Mouse (Mus musculus) large intestine, adult 2 months (tissue): ENCODE measurements at regions not wholly inside any gene's neighbourhood (a gene's known extent, or its start where the extent isn't known, plus 50 kb on each side); places are given as distances from the start of the nearest gene placed in this dataset.
"Not testable (repeated sequence)": the region's sequence is repeated elsewhere in the genome, so short reads cannot be mapped to it uniquely, and the experiment has no call there.

Source experiments
- DNase-seq: peaks from one replicate; pipeline ENCODE4 v3.0.0-alpha.2; 2012; ENCODE audit warnings: low read depth, low spot score
- WGBS: fragments of 180-500 bp; shearing (Covaris S2); methylation state at CpG from one replicate; pipeline ENCODE4 v1.1.7; 2018; 5-methylcytosine and 5-hydroxymethylcytosine counted together

- WGBS: 61% methylated on average over 4 of the region's 4 CpGs
- DNase-seq: not testable (repeated sequence)
Observed at GRCm38 (mm10) chrX:50604995-50605394, 176.7 kb upstream of the Olfr1324 start.

- WGBS: 57% methylated on average over 3 of the region's 3 CpGs
- DNase-seq: not testable (repeated sequence)
Observed at GRCm38 (mm10) chrX:50602881-50603280, 174.6 kb upstream of the Olfr1324 start.

GRCm38 (mm10) chrX:50602461-50602875 is 174.2 kb upstream of the Olfr1324 start:
- WGBS: 72% methylated on average over 9 of the region's 9 CpGs

GRCm38 (mm10) chrX:50600262-50600661 is 172.0 kb upstream of the Olfr1324 start:
- not testable (repeated sequence) for DNase-seq
- 63% methylated on average over 3 of the region's 3 CpGs for WGBS

More at GRCm38 (mm10) chrX:50602461-50602875, 174.2 kb upstream of the Olfr1324 start:
- not testable (repeated sequence) for DNase-seq

GRCm38 (mm10) chrX:50599780-50600179 is 171.5 kb upstream of the Olfr1324 start:
- WGBS: 63% methylated on average over 4 of the region's 4 CpGs
- no peak for DNase-seq

GRCm38 (mm10) chrX:50597626-50598025 is 169.3 kb upstream of the Olfr1324 start:
- WGBS: 78% methylated on average over 3 of the region's 3 CpGs
- DNase-seq: not testable (repeated sequence)

GRCm38 (mm10) chrX:50597105-50597504 is 168.8 kb upstream of the Olfr1324 start:
- WGBS: 75% methylated on average over 6 of the region's 6 CpGs
- DNase-seq: no peak

GRCm38 (mm10) chrX:50594976-50595375 is 166.7 kb upstream of the Olfr1324 start:
- WGBS: 87% methylated on average over 4 of the region's 4 CpGs
- not testable (repeated sequence) for DNase-seq

GRCm38 (mm10) chrX:50591477-50591876 is 163.2 kb upstream of the Olfr1324 start:
- 78% methylated on average over 4 of the region's 4 CpGs for WGBS
- DNase-seq: no peak

- WGBS: 62% methylated on average over 8 of the region's 8 CpGs
- no peak for DNase-seq
Observed at GRCm38 (mm10) chrX:50590673-50591341, 162.5 kb upstream of the Olfr1324 start.

- no peak for DNase-seq
- WGBS: 92% methylated on average over 6 of the region's 6 CpGs
Observed at GRCm38 (mm10) chrX:50588892-50589291, 160.6 kb upstream of the Olfr1324 start.

- DNase-seq: no peak
- WGBS: 75% methylated on average over 12 of the region's 12 CpGs
Observed at GRCm38 (mm10) chrX:50583741-50584580, 155.7 kb upstream of the Olfr1324 start.

GRCm38 (mm10) chrX:50580200-50580599 is 151.9 kb upstream of the Olfr1324 start:
- 64% methylated on average over 7 of the region's 7 CpGs for WGBS
- no peak for DNase-seq

GRCm38 (mm10) chrX:50576824-50577223 is 148.5 kb upstream of the Olfr1324 start:
- WGBS: 61% methylated on average over 7 of the region's 7 CpGs

GRCm38 (mm10) chrX:50572191-50573095 is 144.1 kb upstream of the Olfr1324 start:
- DNase-seq: not testable (repeated sequence)
- 69% methylated on average over 14 of the region's 14 CpGs for WGBS

More at GRCm38 (mm10) chrX:50576824-50577223, 148.5 kb upstream of the Olfr1324 start:
- DNase-seq: no peak

- 76% methylated on average over 6 of the region's 6 CpGs for WGBS
- no peak for DNase-seq
Observed at GRCm38 (mm10) chrX:50569087-50569486, 140.8 kb upstream of the Olfr1324 start.

GRCm38 (mm10) chrX:50566345-50566744 is 138.0 kb upstream of the Olfr1324 start:
- WGBS: 63% methylated on average over 5 of the region's 5 CpGs
- no peak for DNase-seq

GRCm38 (mm10) chrX:50565031-50565430 is 136.7 kb upstream of the Olfr1324 start:
- DNase-seq: not testable (repeated sequence)
- WGBS: 69% methylated on average over 5 of the region's 5 CpGs

- no peak for DNase-seq
- 57% methylated on average over 2 of the region's 2 CpGs for WGBS
Observed at GRCm38 (mm10) chrX:50560915-50561314, 132.6 kb upstream of the Olfr1324 start.

- DNase-seq: no peak
- 55% methylated on average over 10 of the region's 10 CpGs for WGBS
Observed at GRCm38 (mm10) chrX:50550297-50550696, 122.0 kb upstream of the Olfr1324 start.
